Mouse (Mus musculus) spleen, adult 10 weeks (tissue): ENCODE results near the gene Alg1. TPM values are rescaled to one million over a fixed set of nuclear protein-coding genes. Genes with fewer than 3 reads are reported as not detected.

Source experiments
- polyA plus RNA-seq: library from polyadenylated mRNA; stranded (reverse); fragments of 350-450 nt; fragmentation: Illumina TruSeq; extraction: RNeasy Lipid Tissue Mini Kit (QIAGEN cat#74804); gene quantifications from one replicate; pipeline ENCODE4 v1.2.3, GENCODE M21; 2015; ENCODE audit warnings: low replicate concordance; ENCODE audit not compliant: insufficient read depth

Alg1 gene
- 17.8 TPM for polyA plus RNA-seq

GRCm38 (mm10) chr16:5233418-5234313 is at the start of gene Alg1:
Gene Alg1, plus strand, starts transcription at chr16:5233621.

GRCm38 (mm10) chr16:5203668-5204433 is 29.6 kb upstream of the Alg1 start, which contains the start of gene Nagpa:
Gene Nagpa, minus strand, starts transcription at chr16:5204012.

GRCm38 (mm10) chr16:5222140-5222539 is 11.3 kb upstream of the Alg1 start, which contains the start of gene AU021092:
Gene AU021092, minus strand, starts transcription at chr16:5222299.

GRCm38 (mm10) chr16:5255779-5256496 is 22.5 kb downstream of the Alg1 start, which contains the start of gene Eef2kmt:
Gene Eef2kmt, minus strand, starts transcription at chr16:5255983.

Other genes with a start within 250 kb of the Alg1 start
- not detected for gene Sept12, start 235.8 kb upstream of the Alg1 start, polyA plus RNA-seq
- gene Smim22, start 226.3 kb upstream of the Alg1 start, polyA plus RNA-seq: not detected
- gene Rogdi, start 220.1 kb upstream of the Alg1 start, polyA plus RNA-seq: 72.2 TPM
- 122 TPM for gene Glyr1, start 183.8 kb upstream of the Alg1 start, polyA plus RNA-seq
- gene Ubn1, start 183.6 kb upstream of the Alg1 start, polyA plus RNA-seq: 49.1 TPM
- 1.7 TPM for gene Ppl, start 101.2 kb upstream of the Alg1 start, polyA plus RNA-seq
- gene Sec14l5, start 86.5 kb upstream of the Alg1 start, polyA plus RNA-seq: 0.18 TPM
- 16.5 TPM for gene Nagpa, start 29.6 kb upstream of the Alg1 start, polyA plus RNA-seq
- gene AU021092, start 11.3 kb upstream of the Alg1 start, polyA plus RNA-seq: 35.4 TPM
- gene Eef2kmt, start 22.4 kb downstream of the Alg1 start, polyA plus RNA-seq: 9.7 TPM